24 mouse cellular contexts compared by ENCODE assay signal in the genomic region with DNA sequence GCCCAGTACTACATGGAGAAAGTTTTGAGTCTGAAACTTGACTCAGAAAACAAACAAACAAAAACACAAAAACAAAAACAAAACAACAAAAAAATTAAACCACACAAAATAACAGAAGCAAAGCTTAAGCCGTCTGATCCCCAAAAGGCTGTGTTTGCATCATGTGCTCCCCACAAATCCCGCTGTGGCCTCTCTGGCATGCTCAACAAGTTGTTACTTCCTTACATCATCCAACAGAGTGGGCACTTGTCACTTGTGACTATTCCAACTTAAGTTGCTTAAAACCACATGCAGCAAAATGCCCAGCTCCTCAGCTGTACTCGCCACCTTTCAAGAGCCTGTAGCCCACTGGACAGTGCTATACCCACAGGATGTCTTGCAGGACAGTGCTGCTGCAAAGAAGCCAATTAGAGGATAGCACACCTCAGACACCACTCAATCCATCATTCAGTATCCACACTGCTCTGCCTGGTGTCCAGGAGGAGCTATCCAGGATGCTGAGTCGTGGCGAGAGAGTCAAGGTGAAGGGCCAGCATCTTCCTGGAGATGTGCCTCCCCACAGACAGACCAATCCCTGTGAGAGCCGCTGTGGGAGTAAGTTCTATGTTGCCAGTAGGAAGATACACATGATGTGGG.
"Had no signal": no experiment of that assay in that cellular context is flagged by ENCODE, and none has a peak within 500 bp of the region (broad histone marks: within the 10 kb centered on the region; RNA-seq: fewer than 3 reads in every experiment).

No protein-coding gene starts in this region.

- DNase-seq: gastrocnemius, adult 2 months; gastrocnemius, postnatal 10 days; gastrocnemius, postnatal 25 days; heart, adult 18-20 months; heart, postnatal 10 days; kidney, adult 11 months; kidney, adult 2 months; kidney, adult 9 months; kidney, postnatal 14 days; kidney, postnatal 36 days; layer of hippocampus, adult 9-11 months; layer of hippocampus, postnatal 36 days; left cerebral cortex, postnatal 4 days; liver, embryonic 13.5 days had no signal

- H3K4me3 ChIP-seq: gastrocnemius, adult 2 months; heart, embryonic 10.5 days; heart, embryonic 12.5 days; hindbrain, embryonic 13.5 days; hindbrain, embryonic 15.5 days; kidney, embryonic 15.5 days; limb, embryonic 13.5 days; limb, embryonic 15.5 days; liver, embryonic 13.5 days had no signal

- H3K36me3 ChIP-seq: heart, embryonic 10.5 days; heart, embryonic 12.5 days; hindbrain, embryonic 13.5 days; hindbrain, embryonic 15.5 days; kidney, embryonic 15.5 days; limb, embryonic 13.5 days; limb, embryonic 15.5 days; liver, embryonic 13.5 days had no signal

- H3K9me3 ChIP-seq: heart, embryonic 10.5 days; heart, embryonic 12.5 days; hindbrain, embryonic 13.5 days; hindbrain, embryonic 15.5 days; kidney, embryonic 15.5 days; limb, embryonic 13.5 days; limb, embryonic 15.5 days; liver, embryonic 13.5 days had no signal

- H3K4me1 ChIP-seq: hindbrain, embryonic 15.5 days; limb, embryonic 15.5 days had no signal

- H3K9ac ChIP-seq: heart, embryonic 12.5 days; hindbrain, embryonic 13.5 days; hindbrain, embryonic 15.5 days; kidney, embryonic 15.5 days; limb, embryonic 13.5 days; limb, embryonic 15.5 days; liver, embryonic 13.5 days had no signal

- H3K27ac ChIP-seq: gastrocnemius, adult 2 months; heart, embryonic 10.5 days; hindbrain, embryonic 13.5 days; hindbrain, embryonic 15.5 days; hindbrain, postnatal 0 days; kidney, embryonic 15.5 days; kidney, postnatal 0 days; limb, embryonic 13.5 days; limb, embryonic 15.5 days; liver, embryonic 13.5 days had no signal

- ATAC-seq: hindbrain, postnatal 0 days; intestine, embryonic 16.5 days had no signal

- H3K27me3 ChIP-seq: heart, embryonic 12.5 days; hindbrain, embryonic 13.5 days; hindbrain, embryonic 15.5 days; kidney, embryonic 15.5 days; limb, embryonic 13.5 days; limb, embryonic 15.5 days; liver, embryonic 13.5 days had no signal

- H3K4me2 ChIP-seq: heart, embryonic 12.5 days; hindbrain, embryonic 13.5 days; hindbrain, embryonic 15.5 days; kidney, embryonic 15.5 days; limb, embryonic 13.5 days; limb, embryonic 15.5 days; liver, embryonic 13.5 days had no signal
